Mouse (Mus musculus): ENCODE data around the gene Prr14.
"Not testable (repeated sequence)": the region's sequence is repeated elsewhere in the genome, so short reads cannot be mapped to it uniquely, and the experiment has no call there.

GRCm38 (mm10) chr7:127488364-127488763 is 29.0 kb downstream of the Prr14 start:
- not testable (repeated sequence) for TF ChIP-seq POLR2A (IDR thresholded peaks at IDR 0.05; ENCODE audit: borderline replicate concordance, insufficient read depth, low read length); CTCF (IDR thresholded peaks at IDR 0.05; ENCODE audit: borderline replicate concordance, insufficient read depth, low read depth, low read length)

All from cerebellum, adult 2 months (tissue).